Mouse (Mus musculus): ENCODE measurements at regions not wholly inside any gene's neighbourhood (a gene's known extent, or its start where the extent isn't known, plus 50 kb on each side); places are given as distances from the start of the nearest gene placed in this dataset.

DNA sequence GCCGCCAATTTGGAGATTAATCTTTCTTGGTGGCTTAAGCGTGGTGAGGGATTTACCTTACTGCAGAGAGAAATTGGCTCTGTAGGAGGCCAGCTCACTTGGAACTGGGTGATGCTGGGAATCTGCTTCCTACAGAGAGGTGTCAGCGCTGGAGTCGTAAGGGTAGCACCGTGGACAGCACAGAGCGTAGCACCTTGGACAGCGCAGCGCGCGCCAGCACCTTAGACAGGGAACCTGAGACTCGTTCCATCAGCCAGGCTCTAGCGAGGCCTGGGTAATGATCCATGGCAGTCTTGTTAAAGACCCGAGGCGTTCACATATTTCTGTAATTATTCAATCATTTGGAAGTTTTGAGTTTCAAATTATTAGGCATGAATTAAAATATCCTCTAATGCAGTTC, 261.9 kb upstream of the Gjb5 start:
- DNase-seq: peak; percentile 61

DNA sequence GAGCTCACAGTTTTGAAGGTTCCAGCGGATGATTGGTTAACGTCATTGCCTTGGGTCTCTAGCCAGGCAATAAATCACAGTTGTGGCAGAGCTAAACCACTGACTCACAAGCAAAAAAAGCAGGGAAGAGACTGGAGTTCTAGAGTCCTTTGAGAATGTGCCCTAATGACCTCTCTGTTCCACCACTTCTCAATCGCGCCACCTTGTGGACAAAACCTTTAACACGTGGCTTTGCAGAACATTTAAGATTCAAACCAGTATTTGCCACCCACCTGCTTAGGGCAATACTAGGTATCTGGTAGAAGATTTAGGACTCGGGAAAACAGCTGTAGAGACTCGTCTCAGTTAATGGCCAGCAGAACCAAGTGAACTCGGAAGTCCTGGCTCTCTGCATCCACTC, 254.8 kb upstream of the Gjb5 start:
- DNase-seq: peak; percentile 18

DNA sequence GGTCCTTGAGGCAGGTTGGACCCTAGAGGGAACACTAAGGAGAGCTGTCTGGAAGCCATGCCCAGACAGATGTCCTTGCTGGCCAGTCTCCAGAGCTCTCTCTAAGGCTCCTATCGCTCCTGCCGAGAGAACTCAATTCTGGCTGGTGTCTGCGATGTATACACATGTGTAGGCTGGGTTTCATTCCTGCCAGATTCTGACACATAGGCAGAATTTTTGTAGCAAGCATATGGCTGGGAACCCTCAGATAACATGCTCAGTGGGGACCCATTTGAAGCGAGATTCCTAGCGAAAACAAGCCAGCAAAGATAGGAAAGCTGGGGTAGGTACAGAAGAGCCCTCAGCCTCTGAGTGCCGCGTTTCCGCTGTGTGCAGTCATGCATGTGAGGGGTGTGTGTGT, 242.9 kb upstream of the Gjb5 start:
- no peak for DNase-seq

DNA sequence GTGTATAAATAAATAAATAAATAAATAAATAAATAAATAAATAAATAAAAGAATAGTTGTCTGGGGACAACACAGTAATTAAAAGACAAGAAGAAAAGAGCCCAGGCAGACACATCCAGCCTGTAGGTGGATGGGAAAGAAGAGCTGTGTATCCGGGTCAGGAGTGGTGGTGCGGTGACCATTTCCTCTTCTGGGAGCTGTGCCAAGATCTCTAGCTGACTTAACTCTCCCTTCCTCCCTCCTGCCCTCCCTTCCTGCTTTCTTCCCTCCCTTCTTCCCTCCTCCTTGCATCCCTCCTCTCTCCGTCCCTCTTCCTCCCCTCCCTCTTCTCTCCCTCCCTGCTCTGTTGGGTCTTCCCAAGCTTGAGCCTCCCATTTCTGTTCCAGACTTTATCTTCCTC, 240.6 kb upstream of the Gjb5 start:
- DNase-seq: no peak

DNA sequence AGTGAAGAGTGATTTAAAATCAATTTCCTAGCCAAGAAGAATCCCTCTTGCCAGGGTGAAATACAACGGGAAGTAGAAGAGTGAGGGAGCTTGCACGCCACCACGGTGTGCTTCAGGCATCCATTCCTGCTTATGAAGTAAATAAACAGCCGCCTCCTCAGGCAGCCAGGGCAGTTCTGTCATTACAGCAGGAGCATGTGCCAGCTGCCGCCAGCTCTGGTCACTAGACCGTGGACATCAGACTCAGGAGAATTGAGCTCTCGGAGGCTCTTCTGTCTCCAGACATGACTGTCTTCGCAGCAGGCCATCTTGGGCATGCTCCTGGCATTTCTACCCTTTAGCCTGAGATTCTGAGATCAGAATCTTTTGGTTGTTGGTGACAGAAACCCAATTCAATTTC, 236.1 kb upstream of the Gjb5 start:
- no peak for DNase-seq

DNA sequence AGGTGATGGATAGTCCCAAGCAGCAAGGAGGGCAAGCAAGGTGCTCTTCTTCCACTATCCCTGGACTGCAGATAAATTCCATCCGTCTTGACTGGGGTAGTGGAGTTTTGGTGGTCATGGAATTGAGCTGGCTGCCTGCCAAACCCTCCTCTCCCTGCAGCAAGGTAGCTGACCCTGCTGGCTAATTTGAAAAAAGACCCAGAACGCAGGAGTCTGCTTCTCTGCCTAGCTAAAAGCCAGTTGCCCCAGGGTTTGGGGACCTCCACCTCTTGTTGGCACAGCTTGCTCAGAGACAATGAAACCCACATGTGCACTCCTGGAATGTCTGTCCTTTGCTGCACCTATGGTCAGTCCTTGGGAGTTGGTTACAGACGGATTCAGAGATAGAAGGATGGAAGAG, 233.6 kb upstream of the Gjb5 start:
- no peak for DNase-seq

DNA sequence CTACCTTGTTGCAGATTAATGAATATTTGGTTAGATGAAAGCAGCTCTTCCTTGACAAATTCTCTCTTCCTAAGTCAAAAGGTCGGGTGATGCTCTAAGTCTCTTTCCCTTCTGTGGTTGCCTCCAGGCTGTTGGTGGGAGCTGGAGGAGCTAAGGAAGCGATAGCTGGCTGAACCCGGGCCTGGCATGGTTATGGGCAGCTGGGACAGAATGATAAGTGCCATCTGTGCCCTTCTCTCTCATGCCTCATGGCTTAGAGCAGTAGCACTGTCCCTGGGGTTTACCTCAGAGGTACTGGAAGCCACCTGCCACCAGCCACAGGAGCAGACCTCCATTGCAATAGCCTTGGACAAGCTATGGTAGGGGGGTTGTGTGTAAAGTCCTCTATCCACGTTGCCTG, 228.8 kb upstream of the Gjb5 start:
- no peak for DNase-seq

DNA sequence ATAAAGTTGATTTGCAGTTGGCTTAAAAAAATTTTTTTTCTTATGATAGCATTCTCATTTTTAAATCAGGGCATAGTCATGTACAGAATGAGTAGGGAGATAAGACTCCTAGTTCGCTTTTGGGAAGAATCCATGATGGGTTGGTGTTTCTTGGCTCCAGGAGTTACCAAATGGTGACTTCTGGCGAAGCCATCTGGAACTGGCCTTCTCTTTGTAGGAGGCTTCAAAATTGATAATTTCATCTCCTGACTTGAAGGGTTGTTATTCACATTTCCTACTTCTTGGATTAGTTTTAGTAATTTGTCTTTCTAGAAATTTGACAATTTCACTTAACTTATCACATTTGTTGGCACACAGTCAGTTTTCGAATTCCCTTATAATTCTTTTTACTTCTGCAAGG, 218.5 kb upstream of the Gjb5 start:
- no peak for DNase-seq

DNA sequence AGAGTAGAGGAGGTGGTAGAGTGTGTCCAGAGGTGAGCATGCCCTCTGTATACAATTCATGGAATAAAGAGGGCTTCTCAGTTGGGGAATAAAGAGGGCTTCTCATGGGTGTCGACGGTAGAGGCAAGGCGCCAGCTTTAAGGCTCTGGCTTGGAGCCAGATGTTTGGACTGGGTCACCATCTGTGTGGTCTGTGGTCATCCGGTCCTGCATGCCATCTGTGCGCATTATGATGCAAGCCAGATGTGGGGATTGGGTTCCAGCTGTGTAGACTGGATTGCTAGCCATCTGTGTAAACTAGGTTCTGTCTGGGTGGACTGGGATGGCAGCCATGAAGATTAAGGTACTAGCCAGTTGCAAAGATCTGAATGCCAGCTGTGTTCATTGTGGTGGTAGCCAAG, 204.6 kb upstream of the Gjb5 start:
- no peak for DNase-seq

DNA sequence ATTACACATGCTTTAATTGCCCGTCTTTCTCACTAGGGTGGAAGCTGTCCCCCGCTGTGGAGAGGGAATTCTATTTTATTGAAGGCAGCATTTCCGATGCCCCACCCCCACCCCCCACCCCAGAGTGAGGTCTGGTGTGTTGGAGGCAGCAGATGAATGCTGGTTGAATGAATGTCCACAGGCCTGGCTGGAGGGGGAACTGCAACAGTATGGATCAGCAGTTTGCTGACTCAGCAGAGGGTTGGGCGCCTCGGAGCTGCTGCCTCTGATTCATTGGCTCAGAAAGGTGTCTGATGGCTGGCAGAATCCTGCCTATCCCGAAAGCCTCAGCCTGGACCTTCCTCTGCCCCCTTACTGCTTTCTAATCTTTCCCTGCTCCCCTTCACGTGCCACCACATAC, 200.6 kb upstream of the Gjb5 start:
- no peak for DNase-seq

DNA sequence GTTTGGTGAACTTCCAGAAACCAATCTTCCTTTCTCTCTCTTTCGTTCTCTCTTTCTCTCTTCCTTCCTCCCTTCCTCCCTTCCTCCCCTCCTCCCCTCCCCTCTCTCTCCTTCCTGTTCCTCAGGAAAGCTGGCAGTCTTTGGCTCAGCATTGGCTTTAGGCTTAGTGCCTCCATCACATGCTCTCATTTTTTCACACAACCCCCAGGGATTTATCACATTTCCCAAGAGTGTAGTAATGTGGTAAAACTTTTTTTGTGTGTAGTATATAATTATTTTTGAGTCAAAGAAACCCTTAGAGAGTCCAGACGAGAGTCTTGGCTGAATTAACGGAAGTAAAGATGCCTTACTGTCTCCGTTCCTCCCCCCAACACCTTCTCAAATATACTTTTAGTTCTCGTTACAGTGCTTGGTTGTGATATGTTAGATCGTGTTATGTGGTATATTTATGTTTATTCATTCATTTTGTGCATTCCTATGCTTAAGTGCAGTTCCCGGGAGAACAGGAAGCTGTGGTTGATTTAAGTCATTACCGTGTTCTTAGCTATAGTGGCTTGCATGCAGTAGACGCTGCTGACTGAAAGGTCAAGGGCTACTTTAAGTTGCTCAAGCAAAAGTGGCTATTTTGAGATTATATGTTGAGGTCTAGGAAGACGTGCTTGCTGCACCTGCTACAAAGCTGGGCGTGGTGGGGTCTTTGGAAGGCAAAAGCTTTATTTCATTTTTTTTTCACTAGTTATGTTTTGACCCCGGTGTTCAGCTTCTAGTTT, 194.7 kb upstream of the Gjb5 start:
- no peak for DNase-seq

DNA sequence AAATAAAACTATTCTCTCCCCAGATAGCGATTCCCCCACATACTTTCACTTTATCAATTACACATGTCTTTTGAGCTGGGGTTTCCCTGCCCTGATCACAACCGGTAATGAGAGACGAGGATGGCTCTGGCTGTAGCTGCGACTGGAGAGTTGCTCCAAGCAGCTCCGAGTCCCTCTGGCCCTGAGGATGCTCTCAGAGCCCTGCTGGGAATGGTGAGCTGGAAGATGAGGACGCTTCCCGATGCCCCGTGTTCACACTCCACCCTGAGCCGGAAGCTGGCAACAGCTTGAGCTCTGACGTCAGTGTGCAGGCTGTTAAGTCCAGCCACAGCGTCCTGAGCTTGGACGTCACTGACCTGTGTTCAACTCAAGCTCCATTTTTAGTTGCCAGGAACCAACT, 191.6 kb upstream of the Gjb5 start:
- no peak for DNase-seq

DNA sequence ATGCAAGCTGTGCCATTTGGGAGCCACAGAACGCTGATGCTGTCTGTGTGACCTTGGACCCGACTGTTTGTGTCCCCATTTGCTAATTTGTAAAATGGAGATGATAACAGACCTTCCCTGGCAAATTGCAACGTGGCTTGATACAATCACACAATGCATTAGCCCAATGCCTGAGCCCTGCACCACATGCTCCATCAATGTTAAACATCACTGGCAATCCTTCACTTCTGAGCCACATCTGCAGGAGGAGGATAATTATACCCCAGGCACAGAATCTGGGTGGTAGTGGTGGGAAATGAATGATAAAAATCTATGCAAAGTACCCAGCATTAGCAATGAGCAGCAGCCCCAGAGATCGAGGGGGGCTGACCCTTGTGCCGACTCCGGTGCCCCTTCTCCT, 191.0 kb upstream of the Gjb5 start:
- DNase-seq: no peak

DNA sequence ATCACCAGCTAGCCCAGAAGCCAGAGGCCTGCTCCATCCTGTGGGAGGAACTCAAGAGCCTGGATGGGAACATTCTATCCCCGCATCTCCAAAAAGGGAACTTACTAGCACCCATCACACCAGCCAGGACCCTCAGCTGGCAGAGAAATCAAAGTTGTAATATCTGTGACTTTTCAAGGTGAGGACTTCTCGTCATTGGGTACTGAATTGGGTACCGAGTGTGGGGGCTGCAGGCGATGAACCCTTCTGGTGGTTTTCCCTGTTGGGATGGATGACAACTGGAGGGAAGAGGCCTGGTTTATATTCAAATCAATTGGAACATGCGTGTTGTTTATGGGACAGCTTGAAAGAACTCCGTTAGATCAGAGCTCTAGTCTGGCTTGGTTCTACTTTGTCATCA, 187.1 kb upstream of the Gjb5 start:
- DNase-seq: no peak

DNA sequence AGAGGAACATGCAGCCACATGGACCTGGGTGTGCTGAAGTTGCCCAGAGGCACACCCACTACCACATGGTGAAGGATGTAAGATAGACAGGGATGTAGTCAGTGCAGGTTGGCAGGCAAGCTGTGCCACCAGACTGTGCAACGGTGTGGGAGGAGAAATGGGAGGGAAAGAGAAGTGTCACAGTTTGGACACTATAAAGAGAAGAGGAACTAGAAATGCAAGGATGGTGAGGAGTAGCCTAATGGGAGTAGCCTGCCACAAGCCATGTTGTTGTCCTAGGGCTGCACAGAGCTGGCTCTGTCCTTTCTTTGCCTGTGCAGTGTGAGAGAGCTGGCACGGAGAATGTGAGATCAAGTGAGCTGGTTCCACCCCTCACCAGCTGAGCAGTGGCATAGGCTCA, 185.3 kb upstream of the Gjb5 start:
- no peak for DNase-seq

DNA sequence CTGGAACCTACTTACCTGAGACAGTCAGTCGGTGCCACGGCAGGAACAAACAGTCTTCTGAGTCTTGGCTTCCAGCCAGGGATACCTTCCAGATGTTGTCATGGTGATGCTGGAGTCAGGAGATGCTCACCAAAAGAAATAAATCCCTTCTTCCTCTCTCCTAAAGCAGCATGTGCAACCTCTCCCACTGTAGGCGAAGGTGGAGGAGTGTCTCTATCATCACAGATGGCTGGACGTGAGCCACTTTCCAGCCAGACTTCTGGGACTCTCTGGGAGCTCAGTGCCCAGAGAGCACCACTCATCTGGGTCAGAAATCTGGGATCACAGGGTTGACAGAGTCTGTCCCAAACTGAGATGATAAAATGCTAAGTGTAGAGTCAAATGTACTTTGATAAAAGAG, 184.8 kb upstream of the Gjb5 start:
- DNase-seq: no peak

DNA sequence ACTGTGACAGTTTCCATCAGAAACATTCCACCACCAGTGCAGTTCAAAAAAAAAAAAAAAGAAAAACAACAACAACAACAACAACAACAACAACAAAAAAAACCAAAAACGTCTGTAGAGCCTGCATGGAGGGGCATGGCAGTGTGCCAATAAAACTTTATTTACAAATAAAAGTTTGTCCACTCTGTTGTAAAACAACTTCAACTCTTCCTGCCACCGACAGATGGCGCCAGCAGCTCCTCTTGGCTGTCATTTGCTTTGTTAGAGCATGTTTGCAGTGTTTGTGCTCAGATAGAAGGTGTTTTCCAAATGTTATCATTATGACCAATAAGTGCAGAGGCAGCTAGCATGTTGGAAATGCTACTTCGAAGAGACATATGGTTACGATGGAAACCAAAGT, 179.0 kb upstream of the Gjb5 start:
- no peak for DNase-seq

DNA sequence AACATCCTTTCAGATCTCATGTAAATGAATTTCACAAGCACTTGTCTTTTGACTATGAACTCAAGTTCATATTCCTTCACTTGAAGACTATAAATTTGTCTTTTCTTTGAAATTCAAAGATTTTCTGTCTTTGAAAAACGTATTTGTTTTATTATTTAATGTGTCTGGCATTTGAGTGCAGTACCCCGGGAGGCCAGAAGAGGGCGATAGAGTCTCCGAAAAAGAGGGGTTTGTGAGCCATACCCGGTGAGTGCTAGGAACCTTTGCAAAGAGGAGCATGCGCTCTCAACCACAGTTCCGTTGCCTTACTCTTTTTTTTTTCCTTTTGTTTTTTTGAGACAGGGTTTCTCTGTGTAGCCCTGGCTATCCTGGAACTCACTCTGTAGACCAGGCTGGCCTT, 177.6 kb upstream of the Gjb5 start:
- no peak for DNase-seq

DNA sequence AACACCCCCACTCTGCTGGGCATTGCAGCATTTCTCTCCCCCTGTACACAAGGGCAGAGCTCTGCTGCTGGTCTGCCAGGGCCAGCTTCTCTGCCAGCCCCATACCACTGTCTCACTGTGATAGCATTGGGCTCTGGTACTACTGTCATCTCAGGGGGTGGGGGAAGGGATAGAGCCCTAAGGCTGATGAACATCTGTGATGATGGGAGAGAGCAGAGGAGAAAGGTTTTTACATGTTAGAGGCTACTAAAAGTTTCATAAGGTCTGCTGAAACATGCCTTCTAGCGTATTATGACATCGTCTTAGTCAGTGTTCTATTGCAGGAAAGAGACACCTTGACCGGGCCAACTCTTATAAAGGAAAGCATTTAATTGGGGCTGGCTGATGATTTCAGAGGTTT, 176.4 kb upstream of the Gjb5 start:
- no peak for DNase-seq

DNA sequence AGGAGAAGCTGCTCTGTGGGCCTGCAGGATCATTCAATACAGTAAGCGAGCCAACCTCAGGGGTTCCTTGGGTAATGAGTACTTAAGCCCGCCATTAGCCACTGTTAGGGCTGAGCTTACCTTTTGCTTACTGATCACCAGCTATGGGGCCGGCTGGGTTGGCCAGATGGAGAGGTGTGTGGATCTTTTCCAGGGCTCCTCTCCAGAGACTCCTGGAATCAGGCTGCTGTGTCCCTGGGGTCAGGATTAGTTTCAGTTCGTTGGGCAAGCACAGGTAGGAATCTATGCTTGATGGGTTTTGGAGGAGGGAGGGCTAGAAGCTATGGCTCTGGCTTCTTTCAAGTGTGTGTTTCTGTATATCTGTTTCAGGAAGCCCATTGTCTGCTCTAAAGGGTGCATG, 175.7 kb upstream of the Gjb5 start:
- DNase-seq: no peak

DNA sequence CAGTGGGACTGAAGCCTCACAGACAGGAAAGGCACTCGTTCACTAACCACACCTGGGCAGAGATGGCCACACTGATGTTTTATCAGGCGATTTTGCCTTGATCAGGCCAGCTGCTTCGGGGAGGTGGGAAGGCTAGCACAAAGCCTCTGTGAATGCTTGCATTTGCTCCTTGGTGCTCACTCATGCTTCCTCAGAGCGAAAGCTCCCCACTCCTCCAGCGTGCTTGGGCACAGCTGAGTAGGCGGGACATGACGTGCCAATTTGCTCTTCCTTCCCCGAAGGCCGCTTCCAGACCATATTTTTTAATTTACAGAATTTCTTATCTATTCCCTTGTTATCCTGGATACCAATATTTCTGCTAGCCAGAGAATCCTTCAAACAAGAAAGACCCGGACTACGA, 172.8 kb upstream of the Gjb5 start:
- no peak for DNase-seq

DNA sequence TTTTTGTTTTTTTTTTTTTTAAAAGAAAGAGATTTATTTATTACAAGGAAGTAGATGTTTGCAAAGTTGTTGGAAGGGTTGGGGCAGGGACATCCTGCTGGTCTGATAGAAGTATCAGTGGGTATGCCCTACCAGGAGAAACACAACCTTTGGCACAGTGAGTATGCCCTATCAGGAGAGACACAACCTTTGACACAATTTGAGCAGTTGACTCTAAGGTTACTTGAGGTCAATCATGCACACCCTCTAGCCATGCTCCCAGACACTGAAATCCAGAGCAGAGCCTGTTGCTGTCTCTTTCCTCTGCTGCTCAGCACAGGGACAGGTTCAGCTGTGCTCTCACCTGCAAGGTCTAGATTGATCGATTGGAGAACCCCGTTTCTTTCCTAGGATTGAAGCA, 164.2 kb upstream of the Gjb5 start:
- no peak for DNase-seq

DNA sequence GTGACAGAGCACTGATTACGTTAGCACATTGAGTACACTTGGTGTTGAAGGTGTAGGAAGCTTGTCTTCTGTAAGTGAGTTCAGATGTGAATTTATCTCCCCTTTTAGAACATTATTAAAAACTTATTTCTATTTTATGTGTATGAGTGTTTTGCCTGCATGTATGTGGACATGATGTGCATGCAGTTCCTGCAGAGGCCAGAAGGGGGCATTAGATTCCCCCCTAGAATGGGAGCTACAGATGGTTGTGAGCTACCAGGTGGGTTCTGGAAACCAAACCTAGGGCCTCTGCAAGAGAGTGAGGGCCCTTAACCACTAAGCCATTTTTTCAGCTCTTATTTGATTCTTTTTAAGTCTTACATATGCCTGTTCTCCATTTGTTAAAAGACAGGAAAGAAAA, 160.0 kb upstream of the Gjb5 start:
- no peak for DNase-seq

DNA sequence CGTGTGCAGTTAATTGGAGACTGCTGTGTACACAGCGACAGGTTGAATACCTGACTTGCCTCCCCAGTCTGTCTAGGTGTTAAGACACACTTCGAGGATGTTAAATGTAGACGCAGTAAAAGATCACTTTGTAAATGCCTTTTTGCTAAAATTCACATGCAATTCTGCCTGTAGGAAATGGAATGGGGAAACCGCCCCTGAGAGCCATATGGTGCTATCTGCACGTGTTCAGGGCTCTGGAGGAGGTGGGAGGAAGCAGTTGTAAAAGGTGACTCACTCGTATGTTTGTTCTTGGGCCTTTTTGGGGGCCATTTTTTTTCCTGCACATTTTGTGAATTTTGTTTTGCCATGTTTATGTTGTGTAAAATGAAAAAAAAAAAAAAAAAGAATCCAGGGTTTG, 159.6 kb upstream of the Gjb5 start:
- DNase-seq: no peak

DNA sequence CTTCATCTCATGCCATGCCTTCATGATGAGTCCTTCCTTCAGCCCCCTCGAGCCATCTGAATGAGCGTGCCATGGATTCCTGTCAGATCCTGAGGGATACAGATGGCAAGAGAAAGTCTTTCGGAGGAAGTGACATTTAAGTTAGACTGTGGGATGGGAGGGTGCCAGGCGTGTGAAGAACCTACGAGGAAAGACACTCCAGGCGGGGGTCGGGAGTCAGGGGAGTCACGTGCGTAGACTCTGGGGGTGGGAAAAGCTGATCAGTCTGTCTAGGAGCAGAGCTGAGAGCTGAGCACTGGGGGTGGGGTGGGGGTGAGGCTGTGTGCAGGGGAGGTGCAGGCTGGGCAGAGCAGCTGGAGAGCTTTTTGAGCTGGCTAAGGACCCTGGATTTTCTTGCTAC, 152.0 kb upstream of the Gjb5 start:
- DNase-seq: no peak

DNA sequence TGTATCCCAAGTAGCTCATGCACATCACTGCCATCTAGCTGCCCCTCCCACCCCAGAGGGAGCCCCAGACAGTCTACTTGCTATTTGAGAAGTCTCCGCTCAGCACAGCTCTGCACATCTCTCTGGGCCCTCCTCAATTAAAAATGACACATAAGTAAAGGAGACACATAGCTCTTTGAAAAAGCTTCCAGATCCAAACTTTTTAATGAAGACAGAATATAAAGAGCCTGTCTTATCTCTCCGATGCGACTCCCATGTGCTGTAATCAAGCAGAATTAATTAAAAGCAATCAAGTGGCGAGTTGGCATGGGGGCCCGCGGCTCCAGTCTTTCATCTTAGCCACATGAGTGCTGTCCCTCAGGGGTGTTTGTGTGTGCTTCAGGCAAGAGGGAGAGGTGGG, 144.6 kb upstream of the Gjb5 start:
- DNase-seq: no peak

Measured in liver (tissue).